Mouse (Mus musculus): ENCODE measurements at regions not wholly inside any gene's neighbourhood (a gene's known extent, or its start where the extent isn't known, plus 50 kb on each side); places are given as distances from the start of the nearest gene placed in this dataset.

DNA sequence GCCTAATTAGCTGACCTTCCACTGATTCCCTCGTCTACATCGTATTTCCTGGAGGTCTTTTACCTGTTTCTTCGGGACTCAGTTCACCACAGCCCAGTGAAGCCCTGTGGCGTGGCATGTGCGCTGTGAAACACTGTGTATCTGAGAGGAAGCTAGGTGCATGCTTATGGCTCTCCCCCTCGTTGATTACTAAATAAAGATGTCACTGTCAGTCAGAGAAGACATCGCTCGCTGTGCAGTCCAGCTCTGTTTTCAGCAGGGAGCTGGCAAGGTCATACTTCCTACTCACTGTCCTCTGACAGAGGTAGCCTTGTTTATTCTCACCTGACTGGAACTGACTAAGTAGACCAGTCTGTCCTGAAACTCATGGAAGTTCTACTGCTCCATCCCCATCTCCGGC is 68.7 kb upstream of the Adrb1 start:
- ATAC-seq (ENCODE audit: insufficient read depth) (no peak), DNase-seq (no peak)
- Histone ChIP-seq H3K36me3 (ENCODE audit: insufficient read depth) (no peaks in the 10 kb centered on the region), H3K4me3 (ENCODE audit: low read depth, low read length) (no peak overlapping the region), H3K27ac (ENCODE audit: low read depth) (no peak overlapping the region), H3K4me2 (no peak overlapping the region), H3K4me1 (ENCODE audit: insufficient read depth) (peaks cover 14% of the 10 kb centered on the region), H3K9me3 (ENCODE audit: low read depth, low read length) (no peaks in the 10 kb centered on the region), H3K9ac (no peak overlapping the region), H3K27me3 (ENCODE audit: insufficient read depth, low read length) (no peaks in the 10 kb centered on the region)
- 72% methylated on average over 9 of the region's 9 CpGs for WGBS
- TF ChIP-seq CTCF (IDR thresholded peaks at IDR 0.05; ENCODE audit: low read depth): no peak

DNA sequence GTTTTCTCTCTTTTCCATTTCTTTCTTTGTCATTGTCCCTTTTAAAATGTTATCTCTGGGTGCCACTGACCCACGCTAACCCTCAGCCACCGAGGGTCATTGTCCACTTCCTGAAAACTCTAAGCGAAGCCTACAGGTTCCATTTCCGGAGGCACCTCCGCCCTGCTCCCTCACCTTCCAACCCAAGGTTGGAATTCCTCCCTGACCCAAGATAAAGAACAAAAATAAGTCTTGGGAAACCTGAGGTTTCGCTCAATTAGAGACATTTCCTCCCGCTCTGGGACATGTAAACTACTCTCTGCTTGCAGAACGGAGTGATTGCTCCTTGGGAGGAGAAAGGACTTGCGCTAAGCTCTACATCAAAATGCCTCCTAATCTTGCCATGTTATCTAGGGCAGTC is 66.7 kb upstream of the Adrb1 start:
- Histone ChIP-seq H3K9me3 (ENCODE audit: low read depth, low read length) (no peaks in the 10 kb centered on the region), H3K4me3 (ENCODE audit: low read depth, low read length) (no peak overlapping the region), H3K36me3 (ENCODE audit: insufficient read depth) (no peaks in the 10 kb centered on the region), H3K9ac (no peak overlapping the region), H3K27ac (ENCODE audit: low read depth) (no peak overlapping the region), H3K4me1 (ENCODE audit: insufficient read depth) (peaks cover 14% of the 10 kb centered on the region), H3K27me3 (ENCODE audit: insufficient read depth, low read length) (no peaks in the 10 kb centered on the region), H3K4me2 (no peak overlapping the region)
- TF ChIP-seq CTCF (IDR thresholded peaks at IDR 0.05; ENCODE audit: low read depth): no peak
- ATAC-seq (ENCODE audit: insufficient read depth) (no peak), DNase-seq (no peak)
- 68% methylated on average over 9 of the region's 9 CpGs for WGBS

DNA sequence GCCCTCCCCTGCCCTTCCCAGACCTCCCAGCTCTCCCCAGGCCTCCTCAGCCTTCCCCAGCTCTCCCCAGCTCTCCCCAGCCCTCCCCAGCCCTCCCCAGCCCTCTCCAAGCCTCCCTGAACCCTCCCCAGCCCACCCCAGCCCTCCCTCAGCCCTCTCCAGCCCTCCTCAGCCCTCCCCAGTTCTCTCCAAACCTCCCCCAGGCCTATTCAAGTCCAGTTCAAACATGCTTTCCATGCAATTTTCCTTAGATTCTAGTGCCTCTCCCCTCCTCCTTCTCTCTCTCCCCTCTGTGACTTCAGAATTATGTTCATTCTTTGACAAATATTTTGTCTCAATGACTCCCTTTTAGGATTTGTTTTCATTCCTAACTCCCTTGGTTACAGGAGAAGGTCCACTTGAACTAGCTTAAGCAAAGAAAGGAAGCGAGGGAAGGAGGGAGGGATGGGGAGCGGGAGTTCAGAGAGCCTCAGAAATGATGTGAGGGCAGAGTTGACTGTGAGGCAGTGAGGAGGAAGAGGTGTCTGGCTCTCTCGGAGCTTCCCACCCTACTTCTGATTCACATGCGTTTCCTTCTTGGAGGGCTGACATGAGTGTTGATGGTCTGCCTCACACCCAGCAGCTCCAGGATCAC is 61.3 kb upstream of the Adrb1 start:
- Histone ChIP-seq H3K27ac (ENCODE audit: low read depth) (peak overlapping the region; percentile 81), H3K36me3 (ENCODE audit: insufficient read depth) (no peaks in the 10 kb centered on the region), H3K27me3 (ENCODE audit: insufficient read depth, low read length) (no peaks in the 10 kb centered on the region), H3K4me2 (no peak overlapping the region), H3K4me1 (ENCODE audit: insufficient read depth) (peaks cover 15% of the 10 kb centered on the region), H3K4me3 (ENCODE audit: low read depth, low read length) (no peak overlapping the region), H3K9ac (no peak overlapping the region), H3K9me3 (ENCODE audit: low read depth, low read length) (no peaks in the 10 kb centered on the region)
- 20% methylated on average over 4 of the region's 4 CpGs for WGBS
- no peak for TF ChIP-seq CTCF (IDR thresholded peaks at IDR 0.05; ENCODE audit: low read depth)
- ATAC-seq (ENCODE audit: insufficient read depth): peak; percentile 62
- DNase-seq: peak; percentile 55

DNA sequence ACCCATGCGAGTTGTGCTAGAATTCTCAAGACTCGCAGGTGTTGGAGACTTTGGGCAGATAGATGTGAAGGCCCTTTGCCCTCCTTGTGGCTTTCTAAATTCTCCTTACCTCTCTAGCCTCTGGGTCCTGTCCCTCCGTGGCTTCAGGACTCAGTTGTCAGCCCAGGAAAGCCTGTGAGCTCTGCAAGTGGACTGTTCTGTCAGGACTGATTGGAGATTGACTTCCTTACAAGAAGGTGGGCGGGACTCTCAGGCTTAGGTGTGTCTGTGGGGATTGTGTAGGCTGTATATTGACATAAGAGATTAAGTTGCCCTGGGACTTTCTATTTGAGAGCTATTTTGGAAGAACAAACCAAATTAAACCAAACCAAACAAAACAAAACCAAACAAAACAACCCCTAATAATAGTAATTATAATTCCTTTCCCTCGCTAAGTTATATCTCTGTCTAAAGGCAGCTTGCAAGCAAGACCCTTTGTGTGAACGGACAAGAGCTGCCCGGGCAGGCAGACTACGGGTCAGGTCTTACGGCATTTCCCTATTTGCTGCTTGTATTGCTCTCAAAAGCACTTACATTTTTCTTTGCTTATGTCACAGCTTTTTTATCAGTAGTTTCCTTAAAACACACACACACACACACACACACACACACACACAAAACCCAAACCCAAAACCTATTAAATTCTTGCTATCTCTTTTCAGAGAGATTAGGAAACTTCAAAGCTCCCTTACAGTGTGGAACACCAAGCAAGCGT is 58.3 kb upstream of the Adrb1 start:
- ATAC-seq (ENCODE audit: insufficient read depth) (peak; percentile 67; the same call in 1 of the 2 replicates), DNase-seq (peak; percentile 45)
- H3K4me3 ChIP-seq (ENCODE audit: low read depth, low read length): no peak overlapping the region
- no peaks in the 10 kb centered on the region for H3K36me3 ChIP-seq (ENCODE audit: insufficient read depth)
- H3K4me1 ChIP-seq (ENCODE audit: insufficient read depth): peaks cover 15% of the 10 kb centered on the region
- H3K4me2 ChIP-seq: no peak overlapping the region
- TF ChIP-seq CTCF (IDR thresholded peaks at IDR 0.05; ENCODE audit: low read depth): no peak
- H3K9ac ChIP-seq: no peak overlapping the region; the same call in 1 of the 2 replicates
- H3K9me3 ChIP-seq (ENCODE audit: low read depth, low read length): no peaks in the 10 kb centered on the region
- H3K27ac ChIP-seq (ENCODE audit: low read depth): peak overlapping the region; percentile 86
- no peaks in the 10 kb centered on the region for H3K27me3 ChIP-seq (ENCODE audit: insufficient read depth, low read length)
- 43% methylated on average over 10 of the region's 10 CpGs for WGBS

DNA sequence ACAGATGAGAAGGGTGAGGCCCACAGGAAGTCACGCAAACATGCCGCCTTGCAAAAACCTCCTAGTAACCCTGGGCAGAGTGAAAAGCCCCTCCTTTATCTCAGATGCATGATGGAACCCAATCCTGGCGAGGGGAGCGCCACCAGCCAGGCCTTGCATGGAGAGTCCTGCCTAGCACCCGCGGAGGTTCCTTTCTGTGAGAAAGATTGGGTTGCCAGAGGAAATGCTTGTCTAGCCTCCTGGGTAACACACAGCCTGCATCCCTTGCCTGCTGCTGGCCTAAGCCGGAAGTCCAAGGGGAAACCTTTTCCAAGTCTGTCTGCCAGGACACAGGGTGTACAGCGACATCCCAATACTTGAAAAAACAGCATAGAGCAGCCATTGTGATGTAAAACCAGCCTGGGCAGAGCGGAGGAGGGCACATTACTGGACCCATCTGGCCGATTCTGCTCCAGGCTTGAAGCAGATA is 57.7 kb upstream of the Adrb1 start:
- Histone ChIP-seq H3K27me3 (ENCODE audit: insufficient read depth, low read length) (no peaks in the 10 kb centered on the region), H3K4me2 (no peak overlapping the region), H3K4me1 (ENCODE audit: insufficient read depth) (peaks cover 15% of the 10 kb centered on the region), H3K4me3 (ENCODE audit: low read depth, low read length) (no peak overlapping the region), H3K9me3 (ENCODE audit: low read depth, low read length) (no peaks in the 10 kb centered on the region), H3K27ac (ENCODE audit: low read depth) (peak overlapping the region; percentile 86), H3K36me3 (ENCODE audit: insufficient read depth) (no peaks in the 10 kb centered on the region), H3K9ac (no peak overlapping the region)
- no peak for ATAC-seq (ENCODE audit: insufficient read depth)
- 53% methylated on average over 10 of the region's 10 CpGs for WGBS
- TF ChIP-seq CTCF (IDR thresholded peaks at IDR 0.05; ENCODE audit: low read depth): no peak
- DNase-seq: no peak

DNA sequence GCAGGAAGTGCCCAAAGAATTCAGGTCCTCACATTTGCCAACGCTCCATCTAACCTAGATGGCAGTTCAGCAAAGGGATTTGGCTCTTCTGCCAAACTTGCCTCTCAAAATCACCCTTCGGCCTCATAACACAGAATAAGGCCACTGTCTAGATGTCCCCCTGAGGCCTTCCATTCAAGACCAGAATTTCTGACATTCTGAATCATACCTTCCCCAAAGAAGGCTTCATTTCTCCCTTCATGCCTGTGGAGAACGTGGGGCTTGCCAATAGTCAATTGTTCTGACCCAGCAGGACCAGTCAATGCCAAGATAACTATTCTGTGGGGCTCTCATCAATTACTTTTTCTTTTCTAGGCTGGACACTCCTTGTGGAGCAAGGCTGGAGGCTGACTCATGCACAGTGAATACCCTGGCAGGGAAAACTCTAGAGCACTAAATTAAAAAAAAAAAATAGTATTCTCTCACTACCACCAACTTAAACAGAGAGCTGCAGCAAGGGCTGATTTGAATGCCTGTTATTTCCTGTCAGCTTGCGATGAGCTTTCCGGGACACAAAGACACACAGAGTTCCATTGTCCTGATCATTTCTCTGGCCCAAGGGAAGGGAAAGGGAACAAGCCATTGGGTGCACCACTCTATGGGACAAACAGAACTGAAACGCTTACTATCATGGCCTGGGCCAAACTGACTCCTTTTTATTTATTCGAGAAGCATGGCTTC is 56.9 kb upstream of the Adrb1 start:
- no peaks in the 10 kb centered on the region for H3K36me3 ChIP-seq (ENCODE audit: insufficient read depth)
- no peaks in the 10 kb centered on the region for H3K27me3 ChIP-seq (ENCODE audit: insufficient read depth, low read length)
- peak overlapping the region; percentile 6; the same call in 1 of the 2 replicates for H3K27ac ChIP-seq (ENCODE audit: low read depth)
- WGBS: 89% methylated on average over 7 of the region's 7 CpGs
- no peaks in the 10 kb centered on the region for H3K9me3 ChIP-seq (ENCODE audit: low read depth, low read length)
- DNase-seq: no peak
- no peak for TF ChIP-seq CTCF (IDR thresholded peaks at IDR 0.05; ENCODE audit: low read depth)
- ATAC-seq (ENCODE audit: insufficient read depth): no peak
- peaks cover 15% of the 10 kb centered on the region for H3K4me1 ChIP-seq (ENCODE audit: insufficient read depth)
- no peak overlapping the region for H3K9ac ChIP-seq
- no peak overlapping the region for H3K4me2 ChIP-seq
- no peak overlapping the region for H3K4me3 ChIP-seq (ENCODE audit: low read depth, low read length)

DNA sequence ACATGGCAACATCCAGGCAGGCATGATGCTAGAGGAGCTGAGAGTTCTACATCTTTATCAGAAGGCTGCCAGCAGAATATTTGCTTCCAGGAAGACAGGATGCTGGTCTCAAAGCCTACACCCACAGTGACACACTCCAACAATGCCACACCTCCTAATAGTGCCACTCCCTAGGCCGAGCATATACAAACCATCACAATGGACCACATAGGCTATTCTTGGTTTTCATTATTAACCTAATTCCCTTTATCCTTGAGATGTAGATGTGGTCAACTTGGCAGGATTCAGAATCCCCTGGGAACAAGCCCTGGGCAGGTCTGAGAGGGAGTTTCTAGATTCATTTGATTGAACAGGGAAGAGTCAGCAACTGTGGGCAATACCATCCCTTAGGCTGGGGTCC is 56.0 kb upstream of the Adrb1 start:
- no peaks in the 10 kb centered on the region for H3K9me3 ChIP-seq (ENCODE audit: low read depth, low read length)
- no peaks in the 10 kb centered on the region for H3K36me3 ChIP-seq (ENCODE audit: insufficient read depth)
- no peak overlapping the region for H3K9ac ChIP-seq
- no peak for DNase-seq
- no peaks in the 10 kb centered on the region for H3K27me3 ChIP-seq (ENCODE audit: insufficient read depth, low read length)
- TF ChIP-seq CTCF (IDR thresholded peaks at IDR 0.05; ENCODE audit: low read depth): no peak
- ATAC-seq (ENCODE audit: insufficient read depth): no peak
- H3K4me1 ChIP-seq (ENCODE audit: insufficient read depth): peaks cover 15% of the 10 kb centered on the region
- H3K27ac ChIP-seq (ENCODE audit: low read depth): no peak overlapping the region
- no peak overlapping the region for H3K4me3 ChIP-seq (ENCODE audit: low read depth, low read length)
- WGBS: 78% methylated on average over 1 of the region's 1 CpGs
- H3K4me2 ChIP-seq: no peak overlapping the region
